Mouse (Mus musculus) hindbrain, embryonic 14.5 days (tissue): ENCODE results near the gene Gm49321. TPM values are rescaled to one million over a fixed set of nuclear protein-coding genes. Genes with fewer than 3 reads are reported as not detected.

Source experiments
- ATAC-seq: fragments of 200-750 bp; cut with Nextera tagmentation; 2 replicates; pipeline ENCODE4 v1.8.0; 2017; ENCODE audit warnings: moderate number of reproducible peaks, mild to moderate bottlenecking, moderate TSS enrichment, moderate library complexity; ENCODE audit not compliant: low FRiP score
- DNase-seq: peaks from one replicate; pipeline ENCODE4 v3.0.0-alpha.2; 2015; ENCODE audit warnings: low spot score
- H3K27ac ChIP-seq: fragments of 300-500 bp; sonication (generic); 2 replicates; pipeline ENCODE4 v1.5.1; 2014; ENCODE audit warnings: mild to moderate bottlenecking, moderate library complexity
- H3K27me3 ChIP-seq: fragments of 300-500 bp; sonication (generic); 2 replicates; pipeline ENCODE4 v1.6.1; 2014; ENCODE audit warnings: mild to moderate bottlenecking, low read length, mixed read lengths; ENCODE audit not compliant: control insufficient read depth, insufficient read depth
- H3K36me3 ChIP-seq: fragments of 300-500 bp; sonication (generic); replicated peaks from 2 replicates; pipeline ENCODE4 v1.6.1; 2014; ENCODE audit not compliant: control insufficient read depth, insufficient read depth
- H3K4me1 ChIP-seq: fragments of 300-500 bp; sonication (generic); replicated peaks from 2 replicates; pipeline ENCODE4 v1.6.1; 2014; ENCODE audit warnings: antibody characterized with exemption, low read length, mixed read lengths; ENCODE audit not compliant: control insufficient read depth, insufficient read depth
- H3K4me2 ChIP-seq: fragments of 300-500 bp; sonication (generic); replicated peaks from 2 replicates; pipeline ENCODE4 v1.6.1; 2014; ENCODE audit warnings: mild to moderate bottlenecking, moderate library complexity
- H3K4me3 ChIP-seq: fragments of 300-500 bp; sonication (generic); replicated peaks from 2 replicates; pipeline ENCODE4 v1.5.1; 2014; ENCODE audit warnings: mild to moderate bottlenecking, low read length
- H3K9ac ChIP-seq: fragments of 300-500 bp; sonication (generic); 2 replicates; pipeline ENCODE4 v1.6.1; 2014
- H3K9me3 ChIP-seq: fragments of 300-500 bp; sonication (generic); 2 replicates; pipeline ENCODE4 v1.6.1; 2016; ENCODE audit warnings: low read length; ENCODE audit not compliant: control insufficient read depth
- WGBS: fragments of 180-500 bp; shearing (Covaris S2); extraction: QIAGEN DNeasy Blood & Tissue Kit; methylation state at CpG from one replicate; pipeline ENCODE4 v1.1.7; 2014; 5-methylcytosine and 5-hydroxymethylcytosine counted together
- polyA plus RNA-seq: library from polyadenylated mRNA; unstranded; fragments of >200 nt; fragmentation: Nextera tagmentation; extraction: Ambion mirVana; gene quantifications from 2 replicates; pipeline ENCODE4 v1.2.1, GENCODE M21; 2014

Gm49321 gene
- polyA plus RNA-seq, 1 experiment from 2014 or later: 17.4 TPM

DNA sequence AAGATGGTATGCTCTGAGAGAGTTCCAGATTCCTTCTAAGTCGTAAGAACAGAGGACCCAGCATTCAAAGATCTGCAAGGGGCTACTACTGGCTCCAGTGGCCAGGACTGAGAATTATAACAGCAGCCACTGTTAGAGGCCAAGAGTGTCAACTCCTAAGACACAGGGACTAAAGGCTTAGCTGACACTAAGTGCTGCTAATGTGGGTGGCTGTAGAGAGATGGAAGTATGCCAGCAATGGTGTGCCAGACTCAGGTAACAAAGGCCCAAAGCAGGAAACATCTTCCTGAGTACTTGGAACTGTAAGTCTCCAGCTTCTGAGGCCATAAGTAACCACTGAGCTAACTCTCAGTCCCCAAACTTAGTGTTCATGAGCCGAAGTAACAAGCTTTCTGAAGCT, 21.4 kb downstream of the Gm49321 start:
- H3K4me1 ChIP-seq: no peaks in the 10 kb centered on the region
- no peak overlapping the region for H3K4me2 ChIP-seq
- H3K9me3 ChIP-seq: no peaks in the 10 kb centered on the region
- H3K9ac ChIP-seq: no peak overlapping the region
- no peaks in the 10 kb centered on the region for H3K36me3 ChIP-seq
- no peak overlapping the region for H3K27ac ChIP-seq
- DNase-seq (no peak), ATAC-seq (no peak)
- 87% methylated on average over 2 of the region's 2 CpGs for WGBS
- H3K4me3 ChIP-seq: no peak overlapping the region
- no peaks in the 10 kb centered on the region for H3K27me3 ChIP-seq

GRCm38 (mm10) chr12:73964291-73965281, 27.1 kb downstream of the Gm49321 start, which contains the start of gene Snapc1:
Snapc1 (plus strand) TSS chr12:73964481.
- Histone ChIP-seq H3K4me1 (peaks cover 17% of the 10 kb centered on the region), H3K9me3 (no peaks in the 10 kb centered on the region), H3K27me3 (no peaks in the 10 kb centered on the region), H3K4me2 (peak within 1 kb of the TSS; percentile 77), H3K36me3 (peaks cover 19% of the 10 kb centered on the region), H3K27ac (peak within 1 kb of the TSS; percentile 85), H3K4me3 (peak within 1 kb of the TSS; percentile 84), H3K9ac (peak within 1 kb of the TSS; percentile 82)
- ATAC-seq: peak; percentile 99
- DNase-seq: peak; percentile 99
- WGBS: 1% methylated on average over 60 of the region's 60 CpGs

DNA sequence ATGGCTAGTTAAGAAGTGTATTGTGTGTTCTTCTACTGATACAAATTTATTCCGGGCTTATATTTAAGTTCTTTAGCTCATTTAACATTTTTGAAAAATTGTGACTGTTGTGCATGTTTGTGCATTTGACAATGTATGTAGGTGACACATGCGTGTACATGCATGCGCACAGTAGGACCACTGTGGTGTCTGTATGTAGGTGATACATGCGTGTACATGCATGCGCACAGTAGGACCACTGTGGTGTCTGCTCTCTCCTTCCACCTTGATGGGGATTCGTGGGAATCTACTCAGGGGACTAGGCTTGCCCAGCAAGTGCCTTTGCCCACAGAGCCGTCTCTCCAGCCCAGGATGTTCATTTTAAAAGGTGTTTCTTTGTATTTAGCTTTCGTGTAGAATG, 31.7 kb downstream of the Gm49321 start:
- no peak overlapping the region for H3K4me2 ChIP-seq
- H3K36me3 ChIP-seq: peaks cover 59% of the 10 kb centered on the region
- DNase-seq (no peak), ATAC-seq (no peak)
- H3K9me3 ChIP-seq: peaks cover 8% of the 10 kb centered on the region; the same call in 1 of the 2 replicates
- no peaks in the 10 kb centered on the region for H3K27me3 ChIP-seq
- H3K9ac ChIP-seq: no peak overlapping the region
- WGBS: 97% methylated on average over 8 of the region's 8 CpGs
- no peak overlapping the region for H3K4me3 ChIP-seq
- H3K27ac ChIP-seq: no peak overlapping the region
- peaks cover 17% of the 10 kb centered on the region for H3K4me1 ChIP-seq

- Histone ChIP-seq H3K27ac (no peak overlapping the region), H3K36me3 (peaks cover 92% of the 10 kb centered on the region), H3K9me3 (peaks cover 8% of the 10 kb centered on the region; the same call in 1 of the 2 replicates), H3K9ac (no peak overlapping the region), H3K4me2 (no peak overlapping the region), H3K4me3 (no peak overlapping the region), H3K4me1 (no peaks in the 10 kb centered on the region), H3K27me3 (no peaks in the 10 kb centered on the region)
- ATAC-seq: no peak
- DNase-seq: no peak
- 93% methylated on average over 6 of the region's 6 CpGs for WGBS
Measured at GRCm38 (mm10) chr12:73974584-73974983, 37.1 kb downstream of the Gm49321 start.

DNA sequence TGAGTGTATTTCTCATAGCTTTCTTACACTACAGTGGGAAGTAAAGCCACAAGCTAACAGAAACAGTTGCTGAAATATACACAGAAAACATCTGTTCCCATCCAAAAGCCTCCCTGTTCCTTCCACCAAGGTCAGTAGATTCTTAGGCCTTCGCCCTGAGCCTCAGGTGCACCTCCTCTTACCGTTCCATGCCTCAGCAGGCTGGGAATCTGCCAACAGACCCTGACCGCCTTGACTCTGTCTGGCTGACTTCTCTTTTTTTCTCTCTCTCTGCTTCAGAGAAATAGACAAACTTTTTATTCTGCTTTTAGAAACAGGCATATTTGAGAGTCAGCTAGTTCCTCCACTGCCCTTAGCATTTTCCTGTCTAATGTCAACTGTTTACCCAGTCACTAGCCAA, 40.7 kb downstream of the Gm49321 start:
- Histone ChIP-seq H3K4me3 (no peak overlapping the region), H3K36me3 (peaks cover 87% of the 10 kb centered on the region)

DNA sequence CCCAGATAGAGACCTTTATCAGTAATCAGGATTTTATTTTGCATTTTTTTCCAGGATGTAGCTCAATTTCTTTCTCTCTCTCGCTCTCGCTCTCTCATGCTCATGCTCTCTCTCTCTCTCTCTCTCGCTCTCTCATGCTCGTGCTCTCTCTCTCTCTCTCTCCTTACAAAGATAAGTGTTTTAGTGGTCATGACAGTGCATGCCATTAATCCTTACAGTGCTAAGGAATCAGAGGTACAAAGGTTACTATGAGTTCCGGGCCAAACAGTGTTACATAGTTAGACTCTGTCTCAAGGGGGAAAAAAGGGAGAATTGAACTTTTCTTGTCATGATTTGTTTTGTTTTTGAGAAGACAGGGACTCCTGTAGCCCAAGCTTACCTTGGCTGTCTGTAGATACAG, 42.2 kb downstream of the Gm49321 start:
- H3K4me1 ChIP-seq: no peaks in the 10 kb centered on the region
- H3K27me3 ChIP-seq: no peaks in the 10 kb centered on the region
- no peak overlapping the region for H3K4me2 ChIP-seq
- H3K36me3 ChIP-seq: peaks cover 90% of the 10 kb centered on the region
- no peak overlapping the region for H3K4me3 ChIP-seq
- no peaks in the 10 kb centered on the region for H3K9me3 ChIP-seq
- no peak for DNase-seq
- no peak overlapping the region for H3K27ac ChIP-seq
- ATAC-seq: no peak
- no peak overlapping the region for H3K9ac ChIP-seq
- 94% methylated on average over 5 of the region's 5 CpGs for WGBS

More for the DNA sequence above, 40.7 kb downstream of the Gm49321 start:
- no peaks in the 10 kb centered on the region for H3K4me1 ChIP-seq
- DNase-seq (no peak), ATAC-seq (no peak)
- H3K9me3 ChIP-seq: no peaks in the 10 kb centered on the region
- no peak overlapping the region for H3K9ac ChIP-seq
- H3K27ac ChIP-seq: no peak overlapping the region
- H3K4me2 ChIP-seq: no peak overlapping the region
- WGBS: 90% methylated on average over 3 of the region's 3 CpGs
- no peaks in the 10 kb centered on the region for H3K27me3 ChIP-seq

- WGBS: 64% methylated on average over 14 of the region's 14 CpGs
- Histone ChIP-seq H3K27ac (0 out of 2 replicates have a peak overlapping the region, but pooled peaks have one; percentile 3), H3K27me3 (no peaks in the 10 kb centered on the region), H3K36me3 (peaks cover 82% of the 10 kb centered on the region), H3K9me3 (no peaks in the 10 kb centered on the region), H3K4me2 (no peak overlapping the region), H3K4me1 (no peaks in the 10 kb centered on the region), H3K9ac (no peak overlapping the region), H3K4me3 (no peak overlapping the region)
- ATAC-seq (peak; percentile 87; the same call in 1 of the 2 replicates), DNase-seq (peak; percentile 79)
Measured at GRCm38 (mm10) chr12:73982533-73982932, 45.1 kb downstream of the Gm49321 start.

DNA sequence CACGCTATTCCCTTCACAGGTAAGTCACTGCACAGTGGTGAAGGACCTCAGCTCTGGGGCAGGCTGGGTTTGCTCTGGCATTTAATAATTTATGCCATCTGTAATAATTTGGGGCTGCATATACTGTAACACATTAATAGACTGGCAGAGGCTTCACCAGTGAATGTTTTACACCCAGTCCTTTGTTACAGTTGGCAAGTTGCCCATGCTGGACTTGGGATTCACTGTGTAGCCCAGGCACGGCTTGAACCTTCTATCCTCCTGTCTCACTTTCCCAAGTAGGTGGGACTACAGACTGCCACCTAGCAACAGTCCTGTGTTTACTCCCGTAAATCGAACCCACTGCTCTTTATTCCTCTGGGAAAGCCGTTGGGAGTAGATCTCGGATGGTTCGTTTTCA, 48.8 kb downstream of the Gm49321 start:
- Histone ChIP-seq H3K27me3 (no peaks in the 10 kb centered on the region), H3K36me3 (peaks cover 50% of the 10 kb centered on the region), H3K9me3 (no peaks in the 10 kb centered on the region), H3K4me3 (no peak overlapping the region), H3K27ac (no peak overlapping the region), H3K9ac (no peak overlapping the region), H3K4me1 (no peaks in the 10 kb centered on the region), H3K4me2 (no peak overlapping the region)
- 84% methylated on average over 7 of the region's 7 CpGs for WGBS
- ATAC-seq (no peak), DNase-seq (no peak)

DNA sequence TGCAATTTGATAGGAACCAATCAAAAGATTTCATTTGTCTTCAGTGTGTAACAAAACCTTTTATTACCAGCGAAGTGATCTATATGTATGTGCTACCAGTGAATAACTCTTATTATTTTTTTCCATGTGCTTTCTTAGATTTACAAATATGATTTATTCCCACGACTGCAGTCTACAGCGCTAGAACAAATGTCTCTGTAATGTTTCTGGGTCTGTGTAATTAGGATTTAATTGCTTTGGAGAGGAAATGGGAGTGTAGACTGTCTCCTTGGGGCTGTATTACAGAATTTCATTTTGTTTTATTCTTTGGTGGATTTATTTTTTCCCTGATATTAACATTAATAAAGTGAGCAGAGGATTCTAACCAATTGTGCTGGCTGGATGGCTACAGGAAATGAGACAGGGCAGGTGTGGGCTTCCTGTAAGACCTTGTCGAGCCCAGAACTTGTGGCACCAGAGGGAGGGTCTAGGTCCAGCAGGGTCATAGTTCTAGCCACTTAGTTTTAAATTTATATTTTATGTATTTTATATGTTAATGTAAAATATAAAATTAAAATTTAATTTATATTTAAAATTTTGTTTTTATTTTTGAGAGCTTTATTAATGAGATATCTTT, 51.0 kb downstream of the Gm49321 start:
- Histone ChIP-seq H3K36me3 (peaks cover 32% of the 10 kb centered on the region), H3K4me1 (no peaks in the 10 kb centered on the region), H3K27me3 (no peaks in the 10 kb centered on the region), H3K4me3 (no peak overlapping the region), H3K27ac (no peak overlapping the region), H3K4me2 (no peak overlapping the region), H3K9ac (no peak overlapping the region), H3K9me3 (no peaks in the 10 kb centered on the region)
- DNase-seq (no peak), ATAC-seq (0 out of 2 replicates have a peak, but pooled peaks have one; percentile 35)
- 74% methylated on average over 4 of the region's 4 CpGs for WGBS
